Mouse (Mus musculus) mouse embryonic stem cell (cell line): ENCODE data around the gene C87436.

ENCODE experiments used
- in situ Hi-C, 2 experiments: fragments of 300-500 bp; cut with MboI; formaldehyde crosslinking; loops; 1 replicate in 1 of 2; 3 replicates in 1 of 2; pipeline ENCODE4 v1.14.3; 2019 to 2020; ENCODE audit warnings: low sequenced_read_pairs in 2 of 2, low pct_unique_long_range_greater_than_20kb in 1 of 2, mixed read lengths in 1 of 2; ENCODE audit not compliant: unreplicated experiment in 1 of 2

The C87436 gene

GRCm38 (mm10) chr6:86497942-86498732 is 60.0 kb downstream of the C87436 start:
- in situ Hi-C loops = no loop called here

GRCm38 (mm10) chr6:86499571-86500109 is 61.5 kb downstream of the C87436 start:
- in situ Hi-C loops = no loop called here

GRCm38 (mm10) chr6:86503513-86503912 is 65.3 kb downstream of the C87436 start:
- in situ Hi-C loops = no loop called here

GRCm38 (mm10) chr6:86505671-86506070 is 67.5 kb downstream of the C87436 start:
- in situ Hi-C loops = no loop called here

GRCm38 (mm10) chr6:86506309-86506708 is 68.1 kb downstream of the C87436 start:
- in situ Hi-C loops = no loop called here

GRCm38 (mm10) chr6:86507116-86507515 is 68.9 kb downstream of the C87436 start:
- in situ Hi-C loops = no loop called here

- in situ Hi-C loops = no loop called here
These were observed 70.6 kb downstream of the C87436 start for GRCm38 (mm10) chr6:86508736-86509135.

GRCm38 (mm10) chr6:86509194-86509865 is 71.2 kb downstream of the C87436 start:
- in situ Hi-C loops = no loop called here

GRCm38 (mm10) chr6:86509866-86510200 is 71.7 kb downstream of the C87436 start:
- in situ Hi-C loops = no loop called here

GRCm38 (mm10) chr6:86510979-86511378 is 72.8 kb downstream of the C87436 start:
- in situ Hi-C loops = no loop called here

- in situ Hi-C loops = no loop called here
These were observed 75.1 kb downstream of the C87436 start for GRCm38 (mm10) chr6:86513296-86513695.

GRCm38 (mm10) chr6:86516021-86516420 is 77.8 kb downstream of the C87436 start:
- in situ Hi-C loops = no loop called here

- in situ Hi-C loops = no loop called here
These were observed 81.7 kb downstream of the C87436 start for GRCm38 (mm10) chr6:86519767-86520345.

- in situ Hi-C loops = no loop called here
These were observed 84.1 kb downstream of the C87436 start for GRCm38 (mm10) chr6:86522001-86522911.
